Mouse (Mus musculus): ENCODE results near the gene Fgd2.
"Not testable (repeated sequence)": the region's sequence is repeated elsewhere in the genome, so short reads cannot be mapped to it uniquely, and the experiment has no call there.

Gene Fgd2

DNA sequence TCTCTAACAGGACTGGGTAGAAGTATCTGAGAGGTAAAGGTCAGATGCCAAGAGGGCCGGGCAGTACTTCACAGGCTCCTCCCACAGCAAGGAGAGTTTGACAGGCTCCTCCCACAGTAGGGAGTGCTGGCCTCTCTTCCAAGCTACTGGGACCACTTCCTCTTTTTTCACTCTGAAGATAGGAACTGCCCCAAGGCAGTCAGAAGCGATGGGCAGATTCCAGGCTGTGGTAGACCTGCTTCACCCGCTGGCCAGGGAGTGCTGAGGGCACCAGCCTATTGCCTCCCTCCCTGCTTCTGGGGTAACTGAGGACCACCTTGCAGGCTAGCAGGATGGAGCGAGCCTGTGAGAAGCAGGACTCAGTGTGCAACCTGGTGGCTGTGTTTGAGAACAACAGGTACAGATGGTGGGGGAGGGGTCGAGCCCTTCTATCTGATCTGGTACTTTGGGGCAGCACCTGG lies at the start of gene Fgd2:
Gene Fgd2 (plus strand): TSS at position 154 of the 461 bp plus-strand sequence.
- DNase-seq (ENCODE audit: low spot score), result no peak

- DNase-seq (ENCODE audit: low spot score), result no peak
Measured at GRCm38 (mm10) chr17:29311602-29312001, 49.1 kb upstream of the Fgd2 start.

- no peak for DNase-seq (ENCODE audit: low spot score)
Measured at GRCm38 (mm10) chr17:29312082-29312481, 48.6 kb upstream of the Fgd2 start.

GRCm38 (mm10) chr17:29313300-29313699 lies 47.4 kb upstream of the Fgd2 start:
- no peak for DNase-seq (ENCODE audit: low spot score)

DNA sequence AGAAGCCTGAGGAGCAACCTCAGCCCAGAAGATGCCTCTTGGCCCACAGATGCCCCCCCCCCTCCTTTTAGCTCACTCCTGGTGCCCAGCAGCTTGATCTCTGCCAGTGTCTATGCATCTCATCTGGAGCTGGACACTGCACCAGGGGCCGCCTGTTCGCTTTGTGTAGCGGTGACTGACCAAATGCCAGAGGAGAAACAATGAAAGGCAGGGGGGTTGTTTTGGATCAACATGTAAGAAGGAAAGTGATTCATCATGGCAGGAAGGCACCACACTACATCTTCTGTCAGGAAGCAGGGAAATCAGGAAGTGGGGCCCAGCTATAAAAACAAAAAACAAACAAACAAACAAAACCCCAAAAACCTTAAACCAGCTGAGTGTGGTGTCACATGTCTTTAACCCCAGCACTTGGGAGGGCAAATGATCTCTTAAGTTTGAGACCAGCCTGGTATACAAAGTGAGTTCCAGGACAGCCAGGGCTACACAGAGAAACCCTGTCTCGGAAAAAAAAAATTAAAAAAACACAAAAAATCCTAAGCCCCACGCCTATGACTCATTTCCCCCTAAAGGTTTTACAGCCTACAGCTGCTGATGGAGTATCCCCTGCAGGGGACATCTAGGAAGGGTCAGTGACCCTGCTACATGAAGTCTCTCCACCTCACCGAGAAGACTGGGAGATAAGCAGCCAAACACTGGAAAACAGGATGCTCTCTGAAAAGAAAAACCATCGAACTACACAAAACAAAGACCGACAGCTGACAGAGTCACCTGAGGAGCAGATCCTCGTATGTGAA lies 44.8 kb upstream of the Fgd2 start:
- no peak for DNase-seq (ENCODE audit: low spot score)

DNA sequence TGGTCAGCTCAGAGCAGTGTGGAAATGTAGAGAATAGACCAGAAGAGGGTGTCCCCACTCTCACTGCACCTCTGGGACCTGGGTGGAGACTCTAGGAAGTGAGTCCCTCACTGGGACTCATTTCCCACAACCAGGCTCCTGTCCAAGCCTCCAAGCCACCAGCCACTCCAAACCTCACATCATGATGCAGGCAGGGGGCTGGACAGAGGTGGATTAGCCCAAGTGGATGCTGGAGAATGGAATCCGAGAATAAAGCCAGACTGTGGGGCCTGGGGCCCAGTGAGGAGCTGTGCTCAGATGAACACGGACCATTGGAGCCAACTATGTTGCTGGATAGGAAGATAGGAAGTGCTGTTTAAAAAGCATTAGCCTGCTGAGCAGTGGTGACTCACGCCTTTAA lies 43.8 kb upstream of the Fgd2 start:
- no peak for DNase-seq (ENCODE audit: low spot score)

DNA sequence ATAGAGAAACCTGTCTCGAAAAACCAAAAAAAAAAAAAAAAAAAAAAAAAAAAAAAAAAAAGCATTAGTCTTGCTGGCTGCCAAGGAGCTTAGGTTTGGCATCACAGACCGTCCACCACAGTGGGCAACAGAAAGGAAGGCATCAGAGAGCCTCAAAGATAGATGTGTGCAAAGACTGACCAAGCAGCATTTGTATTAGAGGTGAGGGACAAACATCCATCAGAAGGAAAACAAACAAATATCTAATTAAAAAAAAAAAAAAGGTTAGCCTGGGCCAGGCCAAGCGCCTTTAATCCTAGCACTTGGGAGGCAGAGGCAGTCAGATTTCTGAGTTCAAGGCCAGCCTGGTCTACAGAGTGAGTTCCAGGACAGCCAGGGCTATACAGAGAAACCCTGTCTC lies 43.3 kb upstream of the Fgd2 start, which contains the start of gene Pi16:
Gene Pi16 (plus strand): TSS at position 301 of the 400 bp plus-strand sequence.
- DNase-seq (ENCODE audit: low spot score), result not testable (repeated sequence)

GRCm38 (mm10) chr17:29318731-29319250 lies 41.9 kb upstream of the Fgd2 start:
- DNase-seq (ENCODE audit: low spot score), result no peak

DNA sequence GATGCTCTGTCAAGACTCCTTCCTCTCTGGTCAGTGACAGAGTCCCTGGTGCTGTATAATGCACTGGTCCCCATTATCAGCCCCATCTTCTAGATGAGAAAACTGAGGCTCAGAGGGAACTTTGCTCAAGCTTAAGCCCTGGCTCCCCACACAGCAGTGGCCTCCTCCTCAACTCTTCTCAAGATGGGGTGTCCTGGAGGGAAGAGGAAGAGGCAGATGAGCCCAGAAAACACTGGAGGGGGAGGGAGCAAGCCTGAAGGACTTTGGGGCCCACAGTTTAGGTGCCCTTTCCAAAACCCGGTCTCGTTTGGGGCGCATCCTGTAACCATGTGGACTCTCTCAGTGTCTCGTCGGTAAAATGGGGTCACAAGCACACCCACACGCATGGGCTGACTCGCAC lies 41.2 kb upstream of the Fgd2 start:
- no peak for DNase-seq (ENCODE audit: low spot score)

GRCm38 (mm10) chr17:29319881-29320639 lies 40.7 kb upstream of the Fgd2 start:
- DNase-seq (ENCODE audit: low spot score), result no peak

DNA sequence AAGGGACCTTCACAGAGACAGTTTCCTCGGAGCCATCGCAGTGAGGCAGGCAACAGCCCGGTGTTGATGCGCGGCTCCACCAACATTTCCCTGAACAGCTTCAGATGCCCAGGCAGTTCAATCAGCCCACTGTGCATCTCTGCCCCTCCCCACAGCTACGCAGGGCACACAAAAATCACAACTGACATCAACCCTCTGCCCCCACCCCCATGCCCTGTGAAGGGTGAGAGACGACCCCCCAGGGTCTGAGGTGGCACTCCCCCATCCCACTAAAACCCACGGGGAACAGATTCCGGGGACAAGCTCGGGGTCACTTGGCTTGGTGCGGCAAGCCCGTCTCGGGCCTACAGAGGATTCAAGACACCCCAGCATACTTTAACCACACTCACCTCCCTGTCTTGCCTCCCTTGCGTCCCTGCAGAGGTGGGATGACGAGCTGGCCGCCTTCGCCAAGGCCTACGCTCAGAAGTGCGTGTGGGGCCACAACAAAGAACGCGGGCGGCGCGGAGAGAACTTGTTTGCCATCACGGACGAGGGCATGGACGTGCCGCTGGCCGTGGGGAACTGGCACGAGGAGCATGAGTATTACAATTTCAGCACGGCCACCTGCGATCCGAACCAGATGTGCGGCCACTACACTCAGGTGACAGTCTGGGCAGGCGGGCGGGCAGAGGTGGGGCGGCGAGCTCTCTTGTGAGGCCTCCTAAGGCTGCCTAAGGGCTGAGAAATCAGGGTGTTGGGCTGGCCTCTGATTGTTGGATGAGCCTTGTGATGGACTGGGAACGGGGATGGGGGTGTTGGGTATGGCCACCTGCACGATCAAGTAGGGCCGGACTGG lies 38.7 kb upstream of the Fgd2 start:
- no peak for DNase-seq (ENCODE audit: low spot score)

DNA sequence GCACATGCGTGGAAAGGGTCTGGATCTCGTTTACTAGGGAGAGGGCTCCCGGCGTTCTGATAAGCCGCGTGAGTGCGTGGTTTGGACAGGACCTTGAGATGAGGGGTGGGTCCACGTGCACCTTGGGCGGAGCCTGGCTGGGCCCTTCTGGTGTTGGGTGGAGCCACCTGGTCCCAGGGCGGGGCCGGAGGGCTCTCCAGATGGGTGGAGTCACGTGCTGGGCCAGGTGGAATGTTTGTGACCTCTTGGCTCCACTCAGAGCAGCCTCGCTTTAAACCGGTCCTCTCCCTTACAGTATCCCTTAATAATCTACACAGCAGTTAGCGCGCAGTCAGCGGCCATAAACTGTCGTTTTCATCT lies 38.1 kb upstream of the Fgd2 start:
- no peak for DNase-seq (ENCODE audit: low spot score)

DNA sequence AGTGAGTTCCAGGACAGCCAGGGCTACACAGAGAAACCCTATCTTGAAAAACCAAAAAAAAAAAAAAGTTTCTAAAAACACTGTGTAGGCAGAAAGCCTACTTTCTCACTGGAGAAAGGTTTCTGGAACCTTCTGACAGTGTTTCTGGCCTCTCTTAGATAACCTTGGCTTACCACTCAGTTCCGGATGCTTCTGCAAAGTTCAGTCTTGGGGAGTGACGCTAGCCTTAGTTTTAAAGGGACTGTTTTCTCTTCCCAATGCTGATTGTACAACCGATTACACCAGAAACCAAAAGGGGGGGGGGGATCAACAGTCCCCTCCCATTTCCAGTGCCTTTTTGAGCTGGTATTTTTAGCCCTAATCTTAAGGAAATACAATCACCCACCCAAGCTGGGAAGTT lies 37.1 kb upstream of the Fgd2 start:
- DNase-seq (ENCODE audit: low spot score), result no peak

DNA sequence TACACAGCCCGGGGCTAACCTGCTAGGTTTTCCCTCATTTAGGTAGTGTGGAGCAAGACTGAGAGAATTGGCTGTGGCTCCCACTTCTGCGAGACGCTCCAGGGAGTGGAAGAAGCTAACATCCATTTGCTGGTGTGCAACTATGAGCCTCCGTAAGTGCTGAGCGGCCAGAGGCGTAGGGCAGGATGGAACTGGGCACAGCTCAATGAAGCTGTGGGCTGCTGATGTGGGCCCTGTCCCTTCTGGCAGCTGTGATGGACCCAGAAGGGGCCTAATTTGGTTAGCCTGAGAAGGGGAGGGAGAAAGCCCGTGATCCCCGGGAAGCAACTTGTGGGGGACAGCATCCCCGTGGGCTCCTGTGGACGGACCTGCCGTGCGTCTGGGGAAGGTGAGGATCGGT lies 34.9 kb upstream of the Fgd2 start:
- DNase-seq (ENCODE audit: low spot score), result no peak

DNA sequence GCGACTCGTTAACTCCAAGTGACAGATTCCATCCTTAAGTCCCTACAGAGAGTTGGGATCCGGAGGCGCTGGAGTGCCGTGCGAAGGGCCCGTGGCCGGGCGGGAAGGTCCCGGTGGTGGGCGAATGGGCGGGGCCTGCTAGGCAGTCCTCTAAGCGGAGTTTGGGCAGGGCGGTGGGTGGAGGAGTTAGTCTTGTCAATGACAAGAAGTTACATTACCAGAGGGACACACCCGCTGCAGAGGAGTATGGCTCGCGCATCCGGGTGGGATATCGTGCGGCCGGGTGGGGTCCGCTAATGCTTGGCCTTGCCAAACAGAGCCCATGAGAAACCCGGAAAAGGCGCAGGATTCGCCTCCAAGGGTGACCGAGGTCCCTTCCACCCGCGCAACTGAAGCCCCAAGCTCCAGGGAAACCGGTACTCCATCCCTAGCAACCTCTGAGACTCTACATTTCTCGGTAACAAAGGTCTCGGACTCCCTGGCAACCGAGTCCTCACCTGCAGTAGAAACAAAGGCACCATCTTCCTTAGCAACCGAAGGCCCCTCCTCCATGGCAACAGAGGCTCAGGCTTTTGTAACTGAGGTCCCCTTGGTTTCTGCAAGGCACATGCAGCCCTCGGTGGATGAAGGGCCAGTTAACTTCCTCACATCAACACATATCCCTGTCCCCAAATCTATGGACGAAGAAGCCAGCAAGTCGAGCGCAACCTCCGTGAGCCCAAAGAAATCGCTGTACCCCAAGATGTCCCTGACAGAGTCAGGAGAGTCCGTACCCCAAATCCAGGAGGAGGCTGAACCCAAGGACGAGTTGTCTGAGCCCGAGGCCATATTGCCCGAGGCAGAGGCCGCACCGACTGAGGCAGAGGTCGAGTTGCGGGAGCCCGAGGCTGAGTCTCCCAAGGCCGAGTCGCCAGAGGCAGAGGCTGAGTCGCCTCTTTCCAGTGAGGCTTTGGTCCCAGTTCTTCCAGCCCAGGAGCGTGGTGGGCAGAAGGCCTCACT lies 33.9 kb upstream of the Fgd2 start:
- no peak for DNase-seq (ENCODE audit: low spot score)

GRCm38 (mm10) chr17:29327691-29328090 lies 33.0 kb upstream of the Fgd2 start:
- no peak for DNase-seq (ENCODE audit: low spot score)

GRCm38 (mm10) chr17:29330221-29330620 lies 30.5 kb upstream of the Fgd2 start:
- no peak for DNase-seq (ENCODE audit: low spot score)

DNA sequence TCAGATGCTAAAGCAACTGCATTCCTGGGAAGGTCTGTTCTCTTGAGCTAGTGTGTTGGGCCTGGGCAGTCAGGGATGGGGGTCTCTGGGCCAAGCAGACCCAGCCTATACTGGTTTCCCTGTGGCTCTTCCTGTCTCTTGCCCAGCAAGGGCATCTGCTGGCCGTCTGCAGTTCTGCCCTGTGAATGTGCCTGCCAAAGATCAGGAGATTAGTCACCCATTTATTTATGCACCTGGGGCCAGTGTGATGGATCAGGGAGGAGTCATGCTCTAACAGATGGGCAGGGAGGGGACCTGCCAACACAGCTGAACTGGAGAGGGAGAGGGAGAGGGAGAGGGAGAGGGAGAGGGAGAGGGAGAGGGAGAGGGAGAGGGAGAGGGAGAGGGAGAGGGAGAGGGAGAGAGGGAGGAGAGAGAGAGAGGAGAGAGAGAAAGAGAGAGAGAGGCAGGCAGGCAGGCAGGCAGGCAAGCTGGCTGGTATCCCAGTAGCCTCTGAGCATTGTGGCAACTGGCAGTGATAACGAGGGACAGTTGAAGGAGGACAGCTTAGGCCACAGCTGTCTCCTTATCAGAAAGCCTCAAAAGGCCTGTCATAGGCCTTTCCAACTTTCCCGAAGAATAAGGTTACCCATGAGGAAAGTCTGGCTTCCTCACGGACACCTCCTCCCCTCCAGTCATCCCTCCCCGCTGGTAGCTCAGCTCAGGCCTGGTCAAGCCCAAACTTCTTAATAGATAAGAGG lies 29.9 kb upstream of the Fgd2 start:
- no peak for DNase-seq (ENCODE audit: low spot score)

DNA sequence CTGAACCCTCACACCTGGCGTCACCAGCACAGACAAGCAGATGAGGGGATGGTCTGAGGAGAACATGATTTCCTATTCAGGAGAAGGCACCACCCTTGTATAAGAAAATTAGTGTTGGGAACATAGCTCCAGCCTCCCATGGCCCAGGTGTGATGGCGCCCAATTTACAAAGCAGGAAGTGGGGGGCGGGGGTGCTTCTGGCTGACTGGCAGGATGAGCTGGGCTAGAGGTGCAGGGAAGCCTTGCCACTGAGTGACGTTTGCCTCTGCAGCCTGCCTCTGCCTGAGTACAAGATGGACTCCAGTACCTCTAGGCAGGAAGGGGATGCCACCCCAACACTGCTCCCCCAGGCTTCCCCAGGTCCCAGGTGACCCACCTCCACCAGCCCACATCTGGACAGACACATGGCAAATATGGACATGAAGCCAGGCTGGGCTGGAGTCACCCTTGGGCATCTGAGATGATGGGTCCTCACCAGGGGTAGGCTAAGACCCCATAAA lies 28.5 kb upstream of the Fgd2 start:
- no peak for DNase-seq (ENCODE audit: low spot score)

All from T-cell, adult 2 months (primary cell).